Mouse (Mus musculus) lung, embryonic 16.5 days (tissue): ENCODE results near the gene Cped1. TPM values are rescaled to one million over a fixed set of nuclear protein-coding genes. Genes with fewer than 3 reads are reported as not detected.
A peak's percentile ranks its signal among the peaks of the same experiment; 100 is the strongest.

Experiments used
- ATAC-seq: fragments of 200-750 bp; cut with Nextera tagmentation; 2 replicates; pipeline ENCODE4 v1.8.0; 2017; ENCODE audit warnings: low read depth, mild to moderate bottlenecking, moderate library complexity
- H3K27ac ChIP-seq: fragments of 300-500 bp; sonication (generic); 2 replicates; pipeline ENCODE4 v1.5.1; 2014; ENCODE audit warnings: mild to moderate bottlenecking, control low read depth, low read length
- H3K27me3 ChIP-seq: fragments of 300-500 bp; sonication (generic); 2 replicates; pipeline ENCODE4 v1.6.1; 2014; ENCODE audit warnings: low read depth, low read length, mixed read lengths; ENCODE audit not compliant: control insufficient read depth, insufficient read depth
- H3K36me3 ChIP-seq: fragments of 300-500 bp; sonication (generic); 2 replicates; pipeline ENCODE4 v1.6.1; 2014; ENCODE audit warnings: low read length; ENCODE audit not compliant: control insufficient read depth, insufficient read depth
- H3K4me1 ChIP-seq: fragments of 300-500 bp; sonication (generic); replicated peaks from 2 replicates; pipeline ENCODE4 v1.6.1; 2014; ENCODE audit warnings: low read length, mixed read lengths; ENCODE audit not compliant: control insufficient read depth, insufficient read depth
- H3K4me2 ChIP-seq: fragments of 300-500 bp; sonication (generic); 2 replicates; pipeline ENCODE4 v1.6.1; 2014; ENCODE audit warnings: low read depth, low read length, control low read depth
- H3K4me3 ChIP-seq: fragments of 300-500 bp; sonication (generic); 2 replicates; pipeline ENCODE4 v1.5.1; 2014; ENCODE audit warnings: mild to moderate bottlenecking, low read length, control low read depth
- H3K9ac ChIP-seq: fragments of 300-500 bp; sonication (generic); 2 replicates; pipeline ENCODE4 v1.6.1; 2014; ENCODE audit warnings: low read length, control low read depth
- H3K9me3 ChIP-seq: fragments of 300-500 bp; sonication (generic); 2 replicates; pipeline ENCODE4 v1.6.1; 2016; ENCODE audit warnings: low read length; ENCODE audit not compliant: control insufficient read depth
- WGBS: fragments of 180-500 bp; shearing (Covaris S2); extraction: QIAGEN DNeasy Blood & Tissue Kit; methylation state at CpG from one replicate; pipeline ENCODE4 v1.1.7; 2014; 5-methylcytosine and 5-hydroxymethylcytosine counted together
- polyA plus RNA-seq: library from polyadenylated mRNA; unstranded; fragments of >200 nt; fragmentation: Nextera tagmentation; extraction: Ambion mirVana; gene quantifications from 2 replicates; pipeline ENCODE4 v1.2.1, GENCODE M21; 2015

The Cped1 gene
- polyA plus RNA-seq, 1 experiment from 2014 or later = 21.9 TPM

DNA sequence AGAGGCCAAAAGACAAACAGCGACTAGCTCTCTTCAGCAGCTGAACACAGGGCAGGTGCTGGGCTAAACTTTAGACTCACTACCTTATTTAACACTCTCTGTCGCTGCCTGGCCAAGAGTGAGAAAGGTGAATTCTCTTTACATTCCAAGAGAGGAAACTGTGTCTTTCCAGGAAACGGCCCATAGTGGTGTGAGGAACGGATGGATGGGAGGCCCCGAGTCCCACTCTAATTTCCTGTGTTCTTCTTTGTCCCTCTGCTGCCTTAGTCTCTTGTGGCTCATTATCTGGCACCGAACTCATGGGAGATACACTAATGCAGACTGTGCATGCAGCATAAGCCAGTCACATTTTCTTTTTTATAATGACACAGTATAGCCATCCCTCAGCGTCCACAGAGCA is 31.9 kb downstream of the Cped1 start:
- ATAC-seq = no peak
- Histone ChIP-seq H3K9ac (no peak overlapping the region), H3K27me3 (no peaks in the 10 kb centered on the region), H3K27ac (no peak overlapping the region), H3K9me3 (no peaks in the 10 kb centered on the region), H3K4me3 (no peak overlapping the region), H3K36me3 (peaks cover 2% of the 10 kb centered on the region; the same call in 1 of the 2 replicates), H3K4me1 (peaks cover 12% of the 10 kb centered on the region), H3K4me2 (no peak overlapping the region)
- WGBS = 62% methylated on average over 7 of the region's 7 CpGs

DNA sequence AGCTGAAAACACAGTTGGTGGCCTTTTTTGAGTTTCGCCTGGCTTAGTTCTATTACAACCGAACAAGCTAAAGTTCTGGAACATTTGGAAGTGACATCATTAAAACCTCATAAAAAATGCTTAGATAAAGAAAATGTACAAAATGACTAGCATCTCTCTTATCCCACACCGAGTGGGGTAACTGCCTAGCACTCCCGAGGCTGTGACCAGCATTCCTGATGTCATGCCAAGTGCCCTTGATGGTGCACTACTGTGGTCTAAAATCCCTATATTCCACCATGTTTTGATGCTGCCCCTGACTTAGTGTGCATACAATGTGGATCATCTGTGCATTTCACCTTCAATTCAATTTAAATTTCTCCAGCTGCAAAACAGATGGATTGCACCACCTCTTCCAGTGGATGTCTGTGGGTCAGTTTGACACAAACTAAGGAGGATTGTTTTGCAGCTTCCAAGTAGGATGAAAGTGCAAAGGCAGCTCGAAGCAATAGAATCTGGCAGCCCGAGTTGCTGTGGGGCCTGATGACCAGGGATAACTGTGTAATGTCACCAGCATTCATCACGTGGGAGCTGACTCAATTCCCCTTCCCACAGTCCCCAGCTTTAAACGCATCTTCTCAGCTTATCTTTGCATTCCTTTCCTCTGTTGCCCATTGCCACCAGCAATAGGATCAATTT is 33.2 kb downstream of the Cped1 start:
- Histone ChIP-seq H3K9me3 (no peaks in the 10 kb centered on the region), H3K36me3 (peaks cover 2% of the 10 kb centered on the region; the same call in 1 of the 2 replicates), H3K27me3 (no peaks in the 10 kb centered on the region), H3K4me3 (no peak overlapping the region), H3K9ac (no peak overlapping the region), H3K4me1 (peaks cover 12% of the 10 kb centered on the region), H3K4me2 (no peak overlapping the region), H3K27ac (peak overlapping the region; percentile 25; the same call in 1 of the 2 replicates)
- peak; percentile 58; the same call in 1 of the 2 replicates for ATAC-seq
- WGBS = 46% methylated on average over 8 of the region's 8 CpGs

DNA sequence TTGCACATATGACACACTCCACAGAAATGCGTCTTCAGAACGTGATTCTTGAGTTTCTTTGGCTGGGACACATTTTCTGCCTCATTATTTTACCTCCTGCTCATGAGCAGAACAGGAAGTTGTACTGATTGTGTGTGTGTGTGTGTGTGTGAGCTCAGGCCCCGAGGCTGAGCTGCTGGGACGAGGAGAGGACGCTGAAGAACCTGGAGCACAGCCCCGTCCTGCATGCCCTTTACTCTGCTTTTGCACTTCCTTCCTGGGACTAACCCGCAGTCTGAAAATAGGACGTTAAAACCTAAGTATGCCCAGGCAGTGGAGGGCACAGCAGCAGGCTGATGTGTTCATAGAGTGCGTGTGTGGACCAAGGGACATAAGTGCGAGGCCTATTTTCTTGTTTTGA is 33.9 kb downstream of the Cped1 start:
- Histone ChIP-seq H3K9ac (no peak overlapping the region), H3K4me2 (no peak overlapping the region), H3K4me1 (peaks cover 15% of the 10 kb centered on the region), H3K9me3 (no peaks in the 10 kb centered on the region), H3K27ac (no peak overlapping the region), H3K27me3 (no peaks in the 10 kb centered on the region), H3K36me3 (peaks cover 2% of the 10 kb centered on the region; the same call in 1 of the 2 replicates), H3K4me3 (no peak overlapping the region)
- ATAC-seq = 0 out of 2 replicates have a peak, but pooled peaks have one; percentile 44
- 41% methylated on average over 10 of the region's 10 CpGs for WGBS

DNA sequence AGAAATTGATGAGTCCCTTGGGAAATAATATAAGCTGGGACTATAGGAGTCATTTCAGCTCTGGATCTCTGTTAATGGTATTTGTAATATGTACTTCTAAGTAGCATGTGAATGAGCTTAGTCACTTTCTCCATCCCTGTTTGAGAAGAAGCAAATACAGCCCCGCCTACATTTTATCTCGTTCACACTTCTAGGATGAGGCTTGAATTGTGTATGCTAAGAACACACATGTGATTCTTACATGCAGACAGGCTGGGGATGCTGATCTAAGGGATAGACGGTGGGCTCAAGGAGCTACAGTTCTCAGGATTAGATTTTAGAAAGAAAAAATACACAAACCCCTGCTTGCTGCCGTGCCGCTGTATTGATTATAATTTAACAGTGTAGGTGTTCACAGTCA is 35.0 kb downstream of the Cped1 start:
- H3K4me3 ChIP-seq = no peak overlapping the region
- no peak overlapping the region for H3K27ac ChIP-seq
- H3K36me3 ChIP-seq = peaks cover 2% of the 10 kb centered on the region; the same call in 1 of the 2 replicates
- peaks cover 20% of the 10 kb centered on the region for H3K4me1 ChIP-seq
- no peak overlapping the region for H3K9ac ChIP-seq
- H3K4me2 ChIP-seq = no peak overlapping the region
- H3K27me3 ChIP-seq = no peaks in the 10 kb centered on the region
- no peak for ATAC-seq
- H3K9me3 ChIP-seq = no peaks in the 10 kb centered on the region
- 77% methylated on average over 5 of the region's 5 CpGs for WGBS

DNA sequence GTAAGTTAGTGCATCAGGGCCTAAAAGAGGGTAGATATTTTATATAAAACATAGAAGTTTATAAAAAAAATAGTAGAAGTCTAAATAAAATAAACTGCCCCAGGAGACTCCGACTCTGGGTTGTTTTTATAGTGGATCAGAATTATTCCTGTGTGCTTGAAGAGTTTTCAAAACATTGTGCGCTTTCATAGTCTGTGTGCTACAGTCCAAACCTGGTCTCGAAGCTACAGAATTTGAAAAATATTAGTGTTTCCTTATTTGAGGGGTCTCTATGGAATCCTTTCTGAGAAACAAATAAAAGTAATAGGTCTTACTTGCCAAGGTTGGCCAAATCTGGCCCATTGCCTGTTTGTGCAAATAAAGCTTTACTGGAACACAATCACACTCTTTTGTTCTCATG is 35.6 kb downstream of the Cped1 start:
- H3K9me3 ChIP-seq = no peaks in the 10 kb centered on the region
- no peaks in the 10 kb centered on the region for H3K27me3 ChIP-seq
- H3K4me2 ChIP-seq = no peak overlapping the region
- no peak overlapping the region for H3K9ac ChIP-seq
- no peak for ATAC-seq
- 82% methylated on average over 3 of the region's 3 CpGs for WGBS
- H3K4me3 ChIP-seq = no peak overlapping the region
- no peaks in the 10 kb centered on the region for H3K36me3 ChIP-seq
- H3K27ac ChIP-seq = no peak overlapping the region
- H3K4me1 ChIP-seq = peaks cover 25% of the 10 kb centered on the region

DNA sequence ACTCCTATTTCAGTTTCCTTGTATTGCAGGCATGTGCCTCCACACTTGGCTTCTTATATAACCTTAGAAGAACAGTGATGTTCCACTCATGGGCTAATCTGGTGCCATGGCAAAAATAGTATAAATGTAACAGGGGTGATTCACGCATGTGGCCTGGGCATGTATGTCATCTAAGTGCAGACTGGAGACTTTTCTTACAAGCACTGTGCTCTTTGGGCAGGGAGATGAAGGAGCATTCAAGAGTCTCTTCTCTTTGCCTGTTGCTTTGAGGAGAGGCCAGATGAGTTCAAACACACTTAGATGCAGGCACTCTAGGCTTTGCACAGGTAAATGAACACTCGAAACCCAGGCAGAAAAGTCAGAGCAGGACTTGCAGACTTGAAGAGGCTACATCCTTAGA is 38.5 kb downstream of the Cped1 start:
- no peak overlapping the region for H3K9ac ChIP-seq
- no peak overlapping the region for H3K4me3 ChIP-seq
- no peaks in the 10 kb centered on the region for H3K27me3 ChIP-seq
- ATAC-seq = no peak
- H3K4me2 ChIP-seq = no peak overlapping the region
- H3K36me3 ChIP-seq = no peaks in the 10 kb centered on the region
- no peak overlapping the region for H3K27ac ChIP-seq
- 59% methylated on average over 2 of the region's 2 CpGs for WGBS
- no peaks in the 10 kb centered on the region for H3K9me3 ChIP-seq
- peaks cover 20% of the 10 kb centered on the region for H3K4me1 ChIP-seq

DNA sequence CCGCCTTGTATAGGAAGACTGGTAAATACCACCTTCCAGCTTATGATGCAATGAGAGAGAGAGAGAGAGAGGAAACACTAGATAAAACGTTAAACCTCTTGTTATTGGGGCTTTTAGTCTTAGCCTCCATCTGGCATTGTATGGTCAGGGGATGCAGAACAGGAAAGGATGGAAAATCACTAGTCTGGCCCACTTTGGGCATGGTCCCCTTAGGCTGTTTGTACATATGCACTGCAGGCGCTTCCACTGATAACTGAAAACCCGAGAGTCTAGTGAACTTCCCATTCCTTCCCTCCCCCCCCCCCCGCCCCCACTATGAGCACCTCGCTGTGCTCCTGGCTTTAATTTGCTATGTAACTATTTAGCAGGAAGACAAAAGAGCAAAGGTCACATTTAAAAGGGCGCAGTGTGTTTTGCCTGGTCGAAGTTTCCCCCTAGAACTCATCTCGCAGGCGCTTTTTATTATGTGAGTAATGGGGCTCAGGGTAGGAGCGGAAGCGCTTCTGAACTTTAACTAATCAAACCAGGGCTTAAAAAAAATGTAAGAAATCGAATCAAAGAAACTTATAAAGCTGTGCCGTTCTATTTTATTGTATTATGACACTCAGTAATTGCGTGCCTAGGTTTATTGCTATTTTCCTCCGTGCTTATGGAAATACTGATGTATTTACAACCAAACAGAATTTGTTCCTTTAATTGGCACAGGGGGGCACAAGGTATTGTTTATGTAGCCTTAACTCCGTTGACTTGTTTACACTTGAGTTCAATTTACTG is 40.1 kb downstream of the Cped1 start:
- WGBS = 19% methylated on average over 16 of the region's 17 CpGs
- H3K4me2 ChIP-seq = peak overlapping the region; percentile 50
- H3K27me3 ChIP-seq = no peaks in the 10 kb centered on the region
- peak; percentile 55 for ATAC-seq
- peak overlapping the region; percentile 44 for H3K9ac ChIP-seq
- H3K9me3 ChIP-seq = no peaks in the 10 kb centered on the region
- peak overlapping the region; percentile 61 for H3K27ac ChIP-seq
- peaks cover 14% of the 10 kb centered on the region for H3K4me1 ChIP-seq
- H3K4me3 ChIP-seq = peak overlapping the region; percentile 22
- no peaks in the 10 kb centered on the region for H3K36me3 ChIP-seq

DNA sequence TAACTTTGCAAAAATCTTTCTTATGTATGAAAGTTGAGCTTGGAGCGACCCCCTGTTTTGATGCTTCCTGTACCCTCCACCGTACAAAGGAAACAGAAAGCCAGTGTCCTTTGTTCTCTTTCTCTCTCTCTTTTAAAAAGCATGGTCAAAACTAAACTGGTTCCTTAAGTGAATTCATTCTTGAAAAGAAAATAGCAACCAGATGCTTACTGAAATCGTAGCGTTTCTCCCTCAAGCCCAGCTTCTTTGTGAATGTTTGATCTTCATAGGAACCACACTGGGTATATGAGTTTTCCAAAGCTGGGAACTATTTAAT is 40.6 kb downstream of the Cped1 start:
- H3K36me3 ChIP-seq = no peaks in the 10 kb centered on the region
- H3K9ac ChIP-seq = peak overlapping the region; percentile 44; the same call in 1 of the 2 replicates
- H3K27ac ChIP-seq = peak overlapping the region; percentile 61
- H3K4me2 ChIP-seq = peak overlapping the region; percentile 50
- peak overlapping the region; percentile 22 for H3K4me3 ChIP-seq
- no peak for ATAC-seq
- 26% methylated on average over 4 of the region's 4 CpGs for WGBS
- H3K27me3 ChIP-seq = no peaks in the 10 kb centered on the region
- no peaks in the 10 kb centered on the region for H3K9me3 ChIP-seq
- peaks cover 14% of the 10 kb centered on the region for H3K4me1 ChIP-seq

DNA sequence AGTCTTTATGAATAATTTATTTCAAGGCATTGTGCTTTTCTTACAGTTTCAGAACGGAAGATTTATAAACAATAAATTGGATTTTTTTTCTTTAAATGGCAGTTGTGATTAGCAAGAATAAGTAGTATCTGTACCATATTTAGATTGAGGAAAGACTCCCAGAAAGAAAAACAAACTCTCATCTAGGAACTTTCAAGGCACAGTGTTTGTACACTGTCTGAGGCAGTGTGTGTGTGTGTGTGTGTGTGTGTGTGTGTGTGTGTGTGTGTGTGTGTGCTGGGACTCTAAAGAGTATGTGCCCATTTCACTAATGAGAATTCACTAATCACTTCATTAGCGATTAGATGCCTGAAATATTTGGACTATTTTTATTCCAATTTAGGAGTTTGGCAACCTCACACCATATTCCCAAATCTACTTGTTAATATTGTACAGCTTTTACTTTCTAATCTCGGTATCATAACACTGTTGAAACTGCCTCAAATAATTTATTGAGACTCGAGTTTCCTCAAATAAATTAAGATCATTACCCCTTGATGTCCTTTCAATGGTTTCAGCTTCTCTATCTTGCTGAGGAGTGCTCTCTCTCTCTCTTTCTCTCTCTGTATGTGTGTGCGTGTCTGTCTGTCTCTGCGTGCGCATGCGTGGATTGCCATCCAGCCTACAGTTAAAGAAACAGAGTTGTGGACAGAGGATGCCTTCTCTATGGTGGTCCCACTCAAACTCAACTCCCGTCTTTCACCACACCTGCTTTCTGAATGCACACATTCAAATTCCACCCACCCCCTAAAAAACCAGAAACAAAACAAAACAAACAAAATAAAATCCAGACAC is 41.3 kb downstream of the Cped1 start:
- no peak overlapping the region for H3K4me3 ChIP-seq
- H3K9me3 ChIP-seq = no peaks in the 10 kb centered on the region
- ATAC-seq = peak; percentile 53; the same call in 1 of the 2 replicates
- no peaks in the 10 kb centered on the region for H3K36me3 ChIP-seq
- 61% methylated on average over 9 of the region's 9 CpGs for WGBS
- H3K9ac ChIP-seq = no peak overlapping the region
- no peak overlapping the region for H3K4me2 ChIP-seq
- H3K4me1 ChIP-seq = peaks cover 14% of the 10 kb centered on the region
- no peaks in the 10 kb centered on the region for H3K27me3 ChIP-seq
- H3K27ac ChIP-seq = no peak overlapping the region
